Mouse (Mus musculus): ENCODE measurements around the gene Rwdd4a. TPM values are rescaled to one million over a fixed set of nuclear protein-coding genes. Genes with fewer than 3 reads are reported as not detected.

Gene Rwdd4a
- polyA plus RNA-seq (2014; fragmentation: Nextera tagmentation; extraction: Ambion mirVana), result 44.4 and 49.0 TPM in 2 replicates

DNA sequence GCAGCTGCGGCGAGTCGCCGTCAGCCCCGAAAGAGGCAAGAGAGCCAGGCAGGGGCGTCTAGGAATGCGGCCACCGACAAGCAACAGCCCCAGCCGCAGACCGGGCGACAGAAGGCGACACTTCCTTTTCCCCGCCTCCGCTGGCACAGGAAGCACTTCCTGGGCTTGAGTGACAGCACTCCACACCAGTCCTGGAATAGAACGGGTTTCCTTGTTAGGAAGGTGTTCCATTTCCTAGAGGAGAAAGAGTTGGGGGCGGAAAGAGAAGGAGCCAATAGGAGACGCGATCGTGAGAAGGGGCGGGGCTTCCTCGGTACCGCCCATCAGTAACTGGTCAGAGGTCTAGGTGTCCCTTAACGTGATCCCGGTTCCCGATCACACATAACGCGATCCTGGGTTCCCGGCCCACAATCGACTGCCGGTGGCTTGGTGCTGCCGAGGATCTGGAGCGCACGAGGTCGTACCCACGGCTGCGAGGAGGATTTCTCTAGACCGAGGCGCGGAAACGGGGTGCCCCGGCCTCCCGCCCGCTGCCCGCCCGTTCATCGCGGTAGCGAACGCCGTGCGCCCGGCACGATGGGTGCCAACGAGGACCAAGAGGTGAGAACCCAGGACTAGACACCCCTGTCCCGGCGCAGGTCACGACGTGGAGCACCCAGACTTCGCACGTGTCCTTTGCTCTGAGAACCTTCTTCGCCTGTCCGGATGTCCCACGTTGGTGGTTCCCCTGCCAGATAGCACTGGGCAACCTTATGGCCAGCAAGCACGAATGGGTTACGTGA is at the start of gene Rwdd4a, which contains the start of gene Trappc11:
Rwdd4a (plus strand) TSS at position 321 of the 782 bp plus-strand sequence.
Trappc11 (minus strand) TSS at position 127 of the 782 bp plus-strand sequence.
- Histone ChIP-seq H3K27ac (replicated peaks; ENCODE audit: low read depth, low read length) (0 out of 2 replicates have a peak within 1 kb of the TSS, but pooled peaks have one; percentile 58), H3K4me3 (ENCODE audit: low read depth, low read length) (peak within 1 kb of the TSS; percentile 86), H3K4me2 (ENCODE audit: low read depth, severe bottlenecking) (peak within 1 kb of the TSS; percentile 84), H3K27me3 (ENCODE audit: control insufficient read depth, insufficient read depth, low read length) (no peaks in the 10 kb centered on the region), H3K9me3 (ENCODE audit: control insufficient read depth, low read length) (no peaks in the 10 kb centered on the region), H3K4me1 (ENCODE audit: control insufficient read depth, insufficient read depth, low read length) (peaks cover 4% of the 10 kb centered on the region; the same call in 1 of the 2 replicates), H3K36me3 (ENCODE audit: control insufficient read depth, insufficient read depth, low read length) (0 out of 2 replicates have a peak, but pooled peaks cover 3% of the 10 kb centered on the region), H3K9ac (ENCODE audit: low read length) (peak within 1 kb of the TSS; percentile 86)
- DNase-seq (ENCODE audit: low spot score) (peak; percentile 93), ATAC-seq (ENCODE audit: insufficient number of reproducible peaks, low FRiP score, low TSS enrichment, low read depth) (peak; percentile 100)
- WGBS, result under 1% methylated on average over 65 of the region's 65 CpGs

DNA sequence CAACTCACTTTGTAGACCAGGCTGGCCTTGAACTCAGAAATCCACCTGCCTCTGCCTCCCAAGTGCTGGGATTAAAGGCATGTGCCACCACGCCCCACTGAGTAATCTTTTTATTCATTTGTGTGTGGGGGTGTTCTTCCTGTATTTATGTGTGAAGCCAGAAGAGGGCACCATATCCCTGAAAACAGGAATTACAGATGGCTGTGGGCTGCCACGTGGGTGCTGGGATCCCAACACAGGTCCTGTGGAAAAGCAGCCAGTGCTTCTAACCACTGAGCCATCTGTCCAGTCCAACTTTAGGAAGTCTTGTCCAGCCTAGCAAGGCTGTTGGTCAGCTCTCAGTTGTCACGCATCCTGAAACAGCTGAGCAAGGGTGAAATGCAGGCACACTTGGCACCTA is 46.2 kb upstream of the Rwdd4a start:
- H3K4me1 ChIP-seq (ENCODE audit: control insufficient read depth, insufficient read depth, low read length), result no peaks in the 10 kb centered on the region
- H3K9ac ChIP-seq (ENCODE audit: low read length), result no peak overlapping the region
- no peaks in the 10 kb centered on the region; the same call in 1 of the 2 replicates for H3K9me3 ChIP-seq (ENCODE audit: control insufficient read depth, low read length)
- H3K27me3 ChIP-seq (ENCODE audit: control insufficient read depth, insufficient read depth, low read length), result no peaks in the 10 kb centered on the region
- H3K36me3 ChIP-seq (ENCODE audit: control insufficient read depth, insufficient read depth, low read length), result peaks cover 4% of the 10 kb centered on the region; the same call in 1 of the 2 replicates
- WGBS, result 96% methylated on average over 3 of the region's 3 CpGs
- ATAC-seq (ENCODE audit: insufficient number of reproducible peaks, low FRiP score, low TSS enrichment, low read depth) (no peak), DNase-seq (ENCODE audit: low spot score) (no peak)
- H3K4me3 ChIP-seq (ENCODE audit: low read depth, low read length), result no peak overlapping the region
- no peak overlapping the region for H3K4me2 ChIP-seq (ENCODE audit: low read depth, severe bottlenecking)
- no peak overlapping the region for H3K27ac ChIP-seq (replicated peaks; ENCODE audit: low read depth, low read length)

DNA sequence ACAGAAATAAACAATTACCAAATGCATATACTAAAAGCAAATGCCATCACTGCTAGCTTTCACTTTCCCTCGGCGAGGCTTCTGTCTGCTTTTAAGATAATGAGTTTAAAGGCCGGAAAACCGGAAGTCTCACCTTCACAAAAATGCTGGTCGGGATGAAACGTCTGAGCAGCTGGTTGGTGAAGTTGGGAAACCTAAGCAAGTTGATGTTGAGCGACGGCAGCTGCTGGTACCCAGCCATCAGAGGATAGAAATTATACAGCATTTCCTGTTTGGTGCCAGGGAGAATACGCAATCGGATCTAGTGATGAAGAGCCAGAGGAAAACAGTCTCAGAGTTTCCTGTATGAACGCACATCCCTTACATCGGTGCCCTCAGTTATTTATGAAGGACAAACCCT is 40.4 kb upstream of the Rwdd4a start:
- Histone ChIP-seq H3K4me2 (ENCODE audit: low read depth, severe bottlenecking) (no peak overlapping the region), H3K9ac (ENCODE audit: low read length) (no peak overlapping the region), H3K36me3 (ENCODE audit: control insufficient read depth, insufficient read depth, low read length) (peaks cover 7% of the 10 kb centered on the region; the same call in 1 of the 2 replicates), H3K27ac (replicated peaks; ENCODE audit: low read depth, low read length) (no peak overlapping the region), H3K4me1 (ENCODE audit: control insufficient read depth, insufficient read depth, low read length) (no peaks in the 10 kb centered on the region), H3K9me3 (ENCODE audit: control insufficient read depth, low read length) (no peaks in the 10 kb centered on the region), H3K27me3 (ENCODE audit: control insufficient read depth, insufficient read depth, low read length) (no peaks in the 10 kb centered on the region), H3K4me3 (ENCODE audit: low read depth, low read length) (no peak overlapping the region)
- DNase-seq (ENCODE audit: low spot score) (no peak), ATAC-seq (ENCODE audit: insufficient number of reproducible peaks, low FRiP score, low TSS enrichment, low read depth) (no peak)
- 93% methylated on average over 12 of the region's 12 CpGs for WGBS

DNA sequence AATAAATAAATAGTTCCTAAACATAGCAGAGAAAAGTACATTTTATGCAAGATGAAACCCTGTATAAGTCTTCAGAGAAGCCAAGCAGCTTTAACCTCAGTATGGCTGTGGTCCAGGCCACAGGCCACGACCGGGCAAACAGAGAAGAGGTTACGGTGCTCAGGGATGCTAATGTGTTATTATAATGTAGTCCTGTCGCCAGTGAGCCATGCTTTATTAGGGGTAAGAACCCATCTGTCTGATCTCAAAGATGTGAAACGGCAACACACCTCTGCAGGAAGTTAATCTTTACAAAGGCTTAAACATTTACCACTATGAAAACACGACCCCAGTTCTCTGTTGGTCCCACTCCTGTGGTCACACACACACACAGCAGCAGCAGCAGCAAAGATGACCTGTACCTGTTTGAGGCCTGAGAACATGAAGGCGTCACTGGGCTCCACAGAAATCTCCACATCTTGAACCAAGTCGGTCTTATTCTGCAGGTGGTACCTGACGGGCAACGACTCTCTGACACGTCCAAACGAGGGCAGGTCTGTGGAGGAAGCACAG is 38.8 kb upstream of the Rwdd4a start:
- 90% methylated on average over 12 of the region's 12 CpGs for WGBS
- Histone ChIP-seq H3K9me3 (ENCODE audit: control insufficient read depth, low read length) (no peaks in the 10 kb centered on the region), H3K4me2 (ENCODE audit: low read depth, severe bottlenecking) (no peak overlapping the region), H3K4me1 (ENCODE audit: control insufficient read depth, insufficient read depth, low read length) (no peaks in the 10 kb centered on the region), H3K27me3 (ENCODE audit: control insufficient read depth, insufficient read depth, low read length) (no peaks in the 10 kb centered on the region), H3K9ac (ENCODE audit: low read length) (no peak overlapping the region), H3K4me3 (ENCODE audit: low read depth, low read length) (no peak overlapping the region), H3K36me3 (ENCODE audit: control insufficient read depth, insufficient read depth, low read length) (peaks cover 10% of the 10 kb centered on the region), H3K27ac (replicated peaks; ENCODE audit: low read depth, low read length) (no peak overlapping the region)
- DNase-seq (ENCODE audit: low spot score) (no peak), ATAC-seq (ENCODE audit: insufficient number of reproducible peaks, low FRiP score, low TSS enrichment, low read depth) (no peak)

DNA sequence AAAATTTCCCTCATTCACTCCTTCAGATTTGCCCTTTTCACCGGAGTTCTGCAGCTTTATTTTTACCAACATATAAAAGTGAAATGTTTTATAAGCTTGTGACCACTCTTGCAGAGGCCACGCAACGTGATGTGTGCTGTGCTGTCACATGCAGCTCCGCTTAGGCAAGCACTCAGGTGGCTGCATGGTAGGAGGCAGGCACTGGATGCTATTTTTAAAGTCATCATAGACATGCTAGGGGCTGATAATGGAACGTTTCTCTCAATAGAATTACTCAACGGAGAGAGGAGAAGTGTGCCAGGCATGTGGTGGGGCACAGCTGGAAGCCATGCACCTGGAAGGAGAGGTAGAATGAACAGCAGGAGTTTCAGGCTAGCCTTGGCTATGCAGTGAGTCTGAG is 38.0 kb upstream of the Rwdd4a start:
- Histone ChIP-seq H3K9me3 (ENCODE audit: control insufficient read depth, low read length) (no peaks in the 10 kb centered on the region), H3K27me3 (ENCODE audit: control insufficient read depth, insufficient read depth, low read length) (no peaks in the 10 kb centered on the region), H3K4me1 (ENCODE audit: control insufficient read depth, insufficient read depth, low read length) (no peaks in the 10 kb centered on the region), H3K9ac (ENCODE audit: low read length) (no peak overlapping the region), H3K4me2 (ENCODE audit: low read depth, severe bottlenecking) (no peak overlapping the region), H3K36me3 (ENCODE audit: control insufficient read depth, insufficient read depth, low read length) (peaks cover 10% of the 10 kb centered on the region), H3K4me3 (ENCODE audit: low read depth, low read length) (no peak overlapping the region), H3K27ac (replicated peaks; ENCODE audit: low read depth, low read length) (no peak overlapping the region)
- no peak for DNase-seq (ENCODE audit: low spot score)
- 92% methylated on average over 6 of the region's 6 CpGs for WGBS
- ATAC-seq (ENCODE audit: insufficient number of reproducible peaks, low FRiP score, low TSS enrichment, low read depth), result no peak

GRCm38 (mm10) chr8:47501994-47502393 is 31.5 kb upstream of the Rwdd4a start:
- H3K36me3 ChIP-seq (ENCODE audit: control insufficient read depth, insufficient read depth, low read length), result peaks cover 13% of the 10 kb centered on the region
- H3K27ac ChIP-seq (replicated peaks; ENCODE audit: low read depth, low read length), result no peak overlapping the region
- H3K4me2 ChIP-seq (ENCODE audit: low read depth, severe bottlenecking), result no peak overlapping the region
- no peaks in the 10 kb centered on the region for H3K4me1 ChIP-seq (ENCODE audit: control insufficient read depth, insufficient read depth, low read length)
- H3K4me3 ChIP-seq (ENCODE audit: low read depth, low read length), result no peak overlapping the region
- no peaks in the 10 kb centered on the region for H3K27me3 ChIP-seq (ENCODE audit: control insufficient read depth, insufficient read depth, low read length)
- no peak overlapping the region for H3K9ac ChIP-seq (ENCODE audit: low read length)
- H3K9me3 ChIP-seq (ENCODE audit: control insufficient read depth, low read length), result no peaks in the 10 kb centered on the region
- WGBS, result 79% methylated on average over 2 of the region's 2 CpGs
- ATAC-seq (ENCODE audit: insufficient number of reproducible peaks, low FRiP score, low TSS enrichment, low read depth) (no peak), DNase-seq (ENCODE audit: low spot score) (no peak)

- 97% methylated on average over 13 of the region's 13 CpGs for WGBS
- ATAC-seq (ENCODE audit: insufficient number of reproducible peaks, low FRiP score, low TSS enrichment, low read depth) (no peak), DNase-seq (ENCODE audit: low spot score) (no peak)
- H3K4me3 ChIP-seq (ENCODE audit: low read depth, low read length), result no peak overlapping the region
- peaks cover 13% of the 10 kb centered on the region for H3K36me3 ChIP-seq (ENCODE audit: control insufficient read depth, insufficient read depth, low read length)
- no peak overlapping the region for H3K9ac ChIP-seq (ENCODE audit: low read length)
- H3K27me3 ChIP-seq (ENCODE audit: control insufficient read depth, insufficient read depth, low read length), result no peaks in the 10 kb centered on the region
- H3K4me1 ChIP-seq (ENCODE audit: control insufficient read depth, insufficient read depth, low read length), result no peaks in the 10 kb centered on the region
- no peak overlapping the region for H3K4me2 ChIP-seq (ENCODE audit: low read depth, severe bottlenecking)
- H3K9me3 ChIP-seq (ENCODE audit: control insufficient read depth, low read length), result no peaks in the 10 kb centered on the region
- no peak overlapping the region for H3K27ac ChIP-seq (replicated peaks; ENCODE audit: low read depth, low read length)
Observed at GRCm38 (mm10) chr8:47502546-47502945, 30.9 kb upstream of the Rwdd4a start.

GRCm38 (mm10) chr8:47505431-47505830 is 28.0 kb upstream of the Rwdd4a start:
- Histone ChIP-seq H3K4me3 (ENCODE audit: low read depth, low read length) (no peak overlapping the region), H3K9ac (ENCODE audit: low read length) (no peak overlapping the region), H3K4me1 (ENCODE audit: control insufficient read depth, insufficient read depth, low read length) (no peaks in the 10 kb centered on the region), H3K36me3 (ENCODE audit: control insufficient read depth, insufficient read depth, low read length) (peaks cover 10% of the 10 kb centered on the region; the same call in 1 of the 2 replicates), H3K4me2 (ENCODE audit: low read depth, severe bottlenecking) (no peak overlapping the region), H3K27ac (replicated peaks; ENCODE audit: low read depth, low read length) (no peak overlapping the region), H3K27me3 (ENCODE audit: control insufficient read depth, insufficient read depth, low read length) (no peaks in the 10 kb centered on the region), H3K9me3 (ENCODE audit: control insufficient read depth, low read length) (no peaks in the 10 kb centered on the region)
- ATAC-seq (ENCODE audit: insufficient number of reproducible peaks, low FRiP score, low TSS enrichment, low read depth) (no peak), DNase-seq (ENCODE audit: low spot score) (no peak)
- 92% methylated on average over 12 of the region's 12 CpGs for WGBS
